Mouse (Mus musculus) Patski (cell line): ENCODE data around the gene Trim72. TPM values are rescaled to one million over a fixed set of nuclear protein-coding genes. Genes with fewer than 3 reads are reported as not detected.

Experiments used
- ATAC-seq: fragments of 100-300 bp; one replicate; pipeline ENCODE4 v1.8.0; 2021
- CTCF ChIA-PET: fragments of 350-600 bp; sonication (Branson Sonifier 250); formaldehyde crosslinking; loops from one replicate; lab custom pipeline; 2022; ENCODE audit warnings: inconsistent platforms; lab: Charles Lee
- POLR2A ChIA-PET: fragments of 350-600 bp; sonication (Branson Sonifier 250); formaldehyde crosslinking; loops from one replicate; lab custom pipeline; 2022; ENCODE audit warnings: antibody characterized with exemption, inconsistent platforms; lab: Charles Lee
- DNase-seq: peaks from one replicate; pipeline ENCODE4 v3.0.0-alpha.2; 2011; ENCODE audit warnings: low read depth, low spot score
- H3K27me3 ChIP-seq: fragments of 371-371 bp; one replicate; pipeline ENCODE4 v1.5.1; 2021
- CTCF ChIP-seq: fragments of 100-300 bp; IDR thresholded peaks from one replicate; pipeline ENCODE4 v1.5.1; 2021
- in situ Hi-C: fragments of 300-500 bp; cut with MboI; formaldehyde crosslinking; loops from 3 replicates; pipeline ENCODE4 v1.11.1; 2018; ENCODE audit warnings: low pct_unique_long_range_greater_than_20kb, mixed read lengths
- polyA plus RNA-seq: library from polyadenylated mRNA; unstranded; gene quantifications from one replicate; pipeline ENCODE4 v1.2.3, GENCODE M21; 2021

Trim72 gene
- polyA plus RNA-seq: 0.17 TPM

DNA sequence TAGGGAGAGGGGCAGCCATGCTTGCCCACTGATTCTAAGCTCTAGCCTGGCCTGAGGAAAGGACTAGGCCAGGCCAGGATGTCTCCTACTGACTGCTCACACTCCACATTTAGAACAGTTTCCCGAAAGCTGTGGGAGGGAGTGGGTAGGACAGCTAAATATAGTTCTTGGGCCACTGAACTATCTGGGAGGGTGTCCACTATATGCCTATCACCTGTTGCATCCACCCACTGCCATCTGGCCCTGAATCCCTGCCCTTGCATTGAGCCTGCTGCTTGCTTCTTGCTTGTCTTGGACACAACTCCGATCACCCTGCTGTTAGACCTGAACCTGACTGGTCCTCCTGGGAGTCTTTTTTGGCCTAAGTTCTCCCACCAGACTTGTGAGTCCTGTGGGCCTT lies at the start of gene Trim72:
Trim72 (plus strand) TSS at position 262 of the 400 bp plus-strand sequence.
- in situ Hi-C loops: no loop called here
- no peaks in the 10 kb centered on the region for H3K27me3 ChIP-seq
- TF ChIP-seq CTCF: no peak
- no peak for DNase-seq
- CTCF ChIA-PET: interaction anchor here (1.4 kb wide), 1 partner anchor 12 kb away, joined by 4 read pairs; no protein-coding TSS in a partner anchor
- ATAC-seq: no peak
- POLR2A ChIA-PET: no interaction called here

DNA sequence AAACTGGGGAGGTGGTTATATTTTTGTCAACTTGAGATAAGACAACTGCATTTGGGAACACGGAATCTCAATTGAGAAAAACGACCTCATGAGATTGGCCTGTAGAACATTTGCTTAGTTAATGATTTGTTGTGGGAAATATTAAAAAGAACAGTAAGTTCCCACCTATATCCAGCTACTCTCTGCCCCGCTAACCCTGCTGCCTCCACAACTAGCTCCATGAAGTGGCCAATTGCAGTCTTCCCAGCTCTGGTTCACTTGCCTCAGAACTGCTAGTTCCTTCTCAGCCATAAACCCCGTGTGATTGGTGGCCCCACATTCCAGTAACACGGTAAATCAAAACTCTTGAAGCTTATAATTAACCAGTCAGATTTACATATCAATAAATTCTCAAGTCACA lies 44.4 kb upstream of the Trim72 start:
- ChIA-PET CTCF (no interaction called here), POLR2A (interaction anchor here (0.5 kb wide), 1 partner anchor 109 kb away, joined by 5 read pairs; no protein-coding TSS in a partner anchor)
- no peak for TF ChIP-seq CTCF
- no peaks in the 10 kb centered on the region for H3K27me3 ChIP-seq
- in situ Hi-C loops: no loop called here
- ATAC-seq (no peak), DNase-seq (no peak)

DNA sequence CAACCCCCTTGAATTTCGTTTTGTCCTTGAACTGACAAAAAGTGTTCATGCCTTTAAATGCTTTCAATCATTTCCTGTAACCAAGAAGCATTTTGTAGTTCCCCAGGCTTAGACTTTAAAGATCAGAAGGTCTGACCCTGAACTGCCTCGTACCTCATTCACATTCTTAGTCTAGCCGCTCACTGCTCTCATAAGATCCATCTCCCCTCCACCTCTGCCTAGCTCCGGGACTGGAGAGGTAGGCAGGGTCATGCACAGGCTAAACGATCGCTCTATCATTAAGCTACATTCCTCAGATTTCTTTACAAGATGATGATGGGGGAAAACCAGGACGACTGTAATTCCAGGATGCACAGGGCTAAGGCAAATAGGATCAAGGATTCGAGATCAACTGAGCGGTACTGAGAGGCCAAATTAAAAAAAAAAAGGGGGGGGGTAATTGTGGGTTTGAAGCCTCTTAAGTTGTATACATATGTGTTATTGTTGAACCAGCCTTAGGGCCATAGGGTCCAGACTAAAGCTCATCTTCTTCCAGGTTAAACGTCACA lies 37.3 kb upstream of the Trim72 start:
- TF ChIP-seq CTCF: no peak
- ChIA-PET CTCF (interaction anchor here (0.7 to 1.3 kb wide), 3 partner anchors 14 to 50 kb away, joined by 3 to 4 read pairs (median 3); no protein-coding TSS in a partner anchor), POLR2A (interaction anchor here (0.6 to 1.5 kb wide), 9 partner anchors 8 to 310 kb away, joined by 3 to 8 read pairs (median 3); no protein-coding TSS in a partner anchor)
- in situ Hi-C loops: no loop called here
- H3K27me3 ChIP-seq: no peaks in the 10 kb centered on the region
- no peak for ATAC-seq
- peak; percentile 10 for DNase-seq

DNA sequence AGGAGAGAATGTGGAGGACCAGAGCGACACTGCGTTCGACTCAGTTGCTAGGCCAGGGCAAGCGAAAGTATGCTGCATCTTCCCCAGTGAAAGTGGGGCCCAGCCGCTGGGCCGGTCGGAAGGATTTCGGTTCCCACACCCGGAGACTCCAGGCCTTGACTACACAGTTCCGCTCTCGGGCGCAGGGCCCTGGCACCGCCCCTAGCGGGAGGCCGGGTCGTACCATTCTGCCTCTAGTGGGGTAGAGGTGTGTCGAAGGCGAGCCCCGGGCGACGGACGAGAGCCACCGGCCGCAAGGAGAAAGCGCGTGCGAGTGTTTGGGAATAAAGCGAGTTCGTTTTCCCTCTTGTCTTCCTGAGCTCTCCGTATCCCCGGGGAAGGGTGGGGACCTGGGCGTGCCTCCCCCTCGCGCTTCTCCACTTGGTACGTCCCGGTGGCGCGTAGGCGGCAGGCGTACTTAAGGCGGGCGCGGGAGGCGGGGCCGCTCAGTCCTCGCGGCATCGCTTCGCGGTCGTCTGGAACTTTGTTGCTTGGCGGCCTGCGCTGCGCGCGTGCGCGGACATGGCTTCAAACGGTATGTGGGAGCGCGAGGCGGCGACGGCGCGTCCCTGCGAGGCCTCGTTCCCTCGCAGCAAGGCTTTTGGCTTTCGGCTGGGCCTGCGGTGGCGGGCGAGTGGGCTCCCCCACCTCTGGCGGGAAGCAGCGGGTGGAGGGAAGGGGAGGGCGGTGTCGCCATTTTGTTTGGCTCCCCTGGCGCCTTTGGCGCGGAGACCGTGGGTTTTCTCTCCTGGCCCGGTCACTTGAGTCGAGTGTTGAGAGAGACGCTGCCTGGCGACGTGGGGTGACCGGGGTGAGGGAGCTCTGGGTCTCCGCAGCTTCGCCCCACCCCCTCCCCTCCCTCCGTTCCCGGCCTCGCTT lies 36.5 kb upstream of the Trim72 start, which contains the start of gene Fus:
Fus (plus strand) TSS at position 454 of the 918 bp plus-strand sequence.
- no peak for TF ChIP-seq CTCF
- peak; percentile 83 for ATAC-seq
- ChIA-PET CTCF (interaction anchor here (0.7 to 1.3 kb wide), 3 partner anchors 14 to 32 kb away, joined by 3 to 4 read pairs (median 4); no protein-coding TSS in a partner anchor), POLR2A (interaction anchor here (0.8 to 1.5 kb wide), 9 partner anchors 9 to 124 kb away, joined by 3 to 8 read pairs (median 3); no protein-coding TSS in a partner anchor)
- in situ Hi-C loops: no loop called here
- DNase-seq: peak; percentile 66
- no peaks in the 10 kb centered on the region for H3K27me3 ChIP-seq

DNA sequence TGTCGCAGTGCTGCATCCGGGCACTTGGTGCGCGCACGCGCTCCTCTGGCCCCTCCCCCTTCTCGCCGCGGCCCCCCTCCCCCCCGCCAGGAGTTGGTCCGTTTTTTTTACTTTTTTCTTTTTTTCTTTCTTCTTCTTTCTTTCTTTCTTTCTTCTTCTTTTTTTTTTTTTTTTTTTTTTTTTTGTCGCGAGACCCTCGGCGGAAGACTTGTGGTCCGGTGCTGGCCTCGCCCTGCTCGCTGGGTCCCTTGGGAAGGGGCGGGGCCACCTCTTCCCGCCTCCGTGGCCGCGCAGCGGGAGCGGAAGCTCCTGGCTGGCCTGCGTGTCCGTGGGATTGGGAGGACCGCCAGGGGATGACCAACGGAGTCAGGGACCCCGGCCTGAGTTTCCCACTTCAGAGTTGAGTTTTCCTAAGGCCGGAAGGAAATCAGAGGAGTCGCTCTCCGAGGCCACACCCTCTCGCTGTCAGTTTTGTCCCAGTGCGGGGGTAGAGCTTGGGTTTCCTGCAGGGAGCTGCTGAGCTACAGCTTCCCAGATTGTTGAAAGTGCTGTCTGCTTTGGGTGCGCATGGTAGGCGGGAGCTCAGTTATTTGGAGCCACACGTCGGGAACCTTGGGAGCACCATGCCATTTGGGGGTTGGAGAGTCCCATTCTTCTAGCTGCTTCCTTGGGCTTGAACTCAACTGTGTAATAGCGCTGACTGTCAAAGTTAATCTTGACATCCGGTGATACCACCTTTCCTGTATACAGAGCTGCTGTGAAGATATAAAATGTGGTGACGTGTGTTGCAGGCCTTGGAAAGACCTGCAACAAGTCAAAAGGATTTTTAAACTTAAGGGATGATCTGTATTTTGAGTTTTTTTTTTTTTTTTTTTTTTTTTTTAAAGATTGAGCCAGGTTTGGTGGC lies 35.6 kb upstream of the Trim72 start:
- DNase-seq (no peak), ATAC-seq (no peak)
- ChIA-PET CTCF (interaction anchor here (0.6 to 1.2 kb wide), 2 partner anchors 24 to 33 kb away, joined by 3 to 4 read pairs; no protein-coding TSS in a partner anchor), POLR2A (interaction anchor here (0.8 to 1.5 kb wide), 4 partner anchors 11 to 167 kb away, joined by 3 to 4 read pairs (median 4); no protein-coding TSS in a partner anchor)
- TF ChIP-seq CTCF: no peak
- in situ Hi-C loops: no loop called here
- no peaks in the 10 kb centered on the region for H3K27me3 ChIP-seq

DNA sequence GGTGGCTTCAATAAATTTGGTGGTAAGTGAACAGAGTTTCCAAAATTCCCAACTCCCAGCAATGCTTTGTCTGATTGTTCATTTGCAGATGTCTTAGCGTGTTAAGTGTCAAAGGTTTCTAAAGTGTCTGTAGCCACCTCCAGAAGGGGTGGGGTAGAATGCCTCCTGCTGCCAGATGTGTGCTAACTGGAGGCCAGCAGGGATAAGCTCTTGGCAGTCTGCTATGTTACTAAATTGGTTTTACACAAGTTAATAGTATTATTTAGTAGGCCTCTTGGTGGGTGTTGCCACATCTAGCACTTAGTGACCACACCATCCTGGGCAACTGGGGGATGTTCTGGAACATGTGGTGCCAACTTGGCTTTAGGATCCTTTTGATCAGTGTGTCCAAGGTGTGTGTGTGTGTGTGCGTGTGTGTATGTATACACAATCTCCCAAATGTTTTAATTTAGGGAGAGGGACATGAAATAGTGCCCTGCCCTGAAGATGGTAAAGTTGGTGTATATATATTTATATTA lies 29.3 kb upstream of the Trim72 start:
- H3K27me3 ChIP-seq: no peaks in the 10 kb centered on the region
- ATAC-seq (no peak), DNase-seq (no peak)
- ChIA-PET CTCF (interaction anchor here (0.6 kb wide), 1 partner anchor 11 kb away, joined by 3 read pairs; no protein-coding TSS in a partner anchor), POLR2A (interaction anchor here (0.8 kb wide), 1 partner anchor 18 kb away, joined by 3 read pairs; no protein-coding TSS in a partner anchor)
- no peak for TF ChIP-seq CTCF
- in situ Hi-C loops: no loop called here

- no peak for DNase-seq
- CTCF ChIA-PET: no interaction called here
- POLR2A ChIA-PET: interaction anchor here (1.4 kb wide), 1 partner anchor 10 kb away, joined by 4 read pairs; no protein-coding TSS in a partner anchor
- no peak for TF ChIP-seq CTCF
- no peak for ATAC-seq
- in situ Hi-C loops: no loop called here
- H3K27me3 ChIP-seq: no peaks in the 10 kb centered on the region
These were observed 24.9 kb upstream of the Trim72 start for GRCm38 (mm10) chr7:127978856-127979255.

- ChIA-PET POLR2A (interaction anchor here (1.5 kb wide), 1 partner anchor 12 kb away, joined by 5 read pairs; no protein-coding TSS in a partner anchor), CTCF (interaction anchor here (0.9 kb wide), 1 partner anchor 14 kb away, joined by 4 read pairs; the partner anchor contains the start of gene Fus)
- no peaks in the 10 kb centered on the region for H3K27me3 ChIP-seq
- in situ Hi-C loops: no loop called here
- DNase-seq (no peak), ATAC-seq (no peak)
- no peak for TF ChIP-seq CTCF
These were observed 23.1 kb upstream of the Trim72 start for GRCm38 (mm10) chr7:127980606-127981005.

DNA sequence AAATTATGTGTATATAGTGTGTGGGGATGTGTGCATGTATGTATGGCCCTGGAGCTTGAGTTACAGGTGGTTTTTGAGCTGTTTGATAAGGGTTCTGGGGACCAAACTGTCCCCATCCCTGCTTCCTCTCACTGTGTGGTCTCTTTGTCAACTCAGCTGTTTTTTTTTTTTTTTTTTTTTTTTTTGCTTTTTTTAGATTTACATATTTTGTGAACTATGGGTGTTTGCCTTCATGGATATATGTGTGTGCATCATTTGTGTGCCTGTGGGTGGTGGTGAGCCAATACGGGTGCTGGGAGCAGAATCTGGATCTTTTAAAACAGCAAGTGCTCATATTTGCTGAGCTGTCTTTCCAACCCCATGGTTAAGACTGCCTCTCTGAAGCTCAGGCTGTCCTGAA lies 14.8 kb upstream of the Trim72 start:
- in situ Hi-C loops: no loop called here
- no peak for TF ChIP-seq CTCF
- no peak for DNase-seq
- no peak for ATAC-seq
- POLR2A ChIA-PET: interaction anchor here (0.6 kb wide), 2 partner anchors 64 to 198 kb away, joined by 4 read pairs; no protein-coding TSS in a partner anchor
- no peaks in the 10 kb centered on the region for H3K27me3 ChIP-seq
- CTCF ChIA-PET: no interaction called here
